Mouse (Mus musculus): ENCODE measurements at regions not wholly inside any gene's neighbourhood (a gene's known extent, or its start where the extent isn't known, plus 50 kb on each side); places are given as distances from the start of the nearest gene placed in this dataset.

GRCm38 (mm10) chr6:147416592-147416991 is 59.0 kb upstream of the Ccdc91 start:
- DNase-seq = no peak

- DNase-seq = no peak
Measured at GRCm38 (mm10) chr6:147413713-147414112, 61.9 kb upstream of the Ccdc91 start.

GRCm38 (mm10) chr6:147397984-147398383 is 77.6 kb upstream of the Ccdc91 start:
- no peak for DNase-seq

- no peak for DNase-seq
Measured at GRCm38 (mm10) chr6:147391425-147392158, 84.0 kb upstream of the Ccdc91 start.

- no peak for DNase-seq
Measured at GRCm38 (mm10) chr6:147390499-147390898, 85.1 kb upstream of the Ccdc91 start.

GRCm38 (mm10) chr6:147388727-147389126 is 86.9 kb upstream of the Ccdc91 start:
- no peak for DNase-seq

GRCm38 (mm10) chr6:147385606-147386005 is 90.0 kb upstream of the Ccdc91 start:
- DNase-seq = no peak

- DNase-seq = no peak
Measured at GRCm38 (mm10) chr6:147380519-147380918, 95.1 kb upstream of the Ccdc91 start.

- DNase-seq = no peak
Measured at GRCm38 (mm10) chr6:147377679-147378078, 97.9 kb upstream of the Ccdc91 start.

- no peak for DNase-seq
Measured at GRCm38 (mm10) chr6:147371737-147372136, 103.9 kb upstream of the Ccdc91 start.

- DNase-seq = no peak
Measured at GRCm38 (mm10) chr6:147371336-147371735, 104.3 kb upstream of the Ccdc91 start.

GRCm38 (mm10) chr6:147362842-147363241 is 98.9 kb upstream of the Pthlh start:
- no peak for DNase-seq

GRCm38 (mm10) chr6:147357031-147357430 is 93.0 kb upstream of the Pthlh start:
- DNase-seq = no peak

- DNase-seq = no peak
Measured at GRCm38 (mm10) chr6:147356570-147356969, 92.6 kb upstream of the Pthlh start.

- no peak for DNase-seq
Measured at GRCm38 (mm10) chr6:147349566-147350237, 85.7 kb upstream of the Pthlh start.

GRCm38 (mm10) chr6:147348621-147349020 is 84.6 kb upstream of the Pthlh start:
- DNase-seq = no peak

- DNase-seq = no peak
Measured at GRCm38 (mm10) chr6:147341042-147341441, 77.1 kb upstream of the Pthlh start.

- DNase-seq = no peak
Measured at GRCm38 (mm10) chr6:147332976-147333375, 69.0 kb upstream of the Pthlh start.

GRCm38 (mm10) chr6:147329201-147329600 is 65.2 kb upstream of the Pthlh start:
- DNase-seq = no peak

- peak in 1 of 2 experiments; percentile 29 for DNase-seq
Measured at GRCm38 (mm10) chr6:147324336-147324735, 60.4 kb upstream of the Pthlh start.

- DNase-seq = peak; percentile 17 to 47
Measured at GRCm38 (mm10) chr6:147318106-147318505, 54.1 kb upstream of the Pthlh start.

- no peak for DNase-seq
Measured at GRCm38 (mm10) chr6:147316702-147317468, 52.9 kb upstream of the Pthlh start.

GRCm38 (mm10) chr6:147316140-147316539 is 52.2 kb upstream of the Pthlh start:
- DNase-seq = no peak
